Mouse (Mus musculus) G1E (cell line): ENCODE measurements around the gene Cdkal1.

Source experiments
- CTCF ChIP-seq: IDR thresholded peaks from 2 replicates; pipeline ENCODE4 v1.5.1; 2012; ENCODE audit warnings: low read depth, low read length, inconsistent platforms, mixed read lengths
- GATA1 ChIP-seq: IDR thresholded peaks from 2 replicates; pipeline ENCODE4 v1.6.1; 2012; ENCODE audit warnings: borderline replicate concordance, low read length, inconsistent platforms, mixed read lengths
- GATA2 ChIP-seq: IDR thresholded peaks from 2 replicates; pipeline ENCODE4 v1.6.1; 2012; ENCODE audit warnings: low read depth, low read length, inconsistent platforms, borderline replicate concordance
- POLR2AphosphoS5 ChIP-seq: IDR thresholded peaks from 2 replicates; pipeline ENCODE4 v1.6.1; 2012; ENCODE audit warnings: low read depth, low read length, inconsistent platforms; ENCODE audit not compliant: insufficient replicate concordance
- TAL1 ChIP-seq: conservative IDR thresholded peaks from 2 replicates; pipeline ENCODE4 v1.6.1; 2012; ENCODE audit warnings: low read depth, low read length, inconsistent platforms, mixed read lengths

DNA sequence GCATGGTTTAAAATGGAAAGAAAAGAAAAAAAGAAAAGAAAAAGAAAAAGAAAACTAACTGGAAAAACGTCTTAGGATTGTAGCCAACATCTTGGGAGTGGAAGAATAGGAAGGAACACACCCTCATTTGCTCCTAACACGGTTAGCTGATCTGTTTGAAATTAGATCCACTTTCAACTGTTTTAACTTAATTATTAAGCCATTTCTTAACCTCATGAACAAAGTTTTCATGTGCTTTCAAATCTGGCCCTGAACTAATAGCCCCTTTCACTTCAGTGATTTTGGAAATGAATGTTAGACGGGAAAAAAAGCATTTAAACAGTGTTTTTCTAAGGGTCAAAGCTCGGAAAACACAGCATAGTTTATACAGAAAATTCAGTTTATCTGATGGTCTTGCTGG is 505.5 kb downstream of the Cdkal1 start:
- TF ChIP-seq CTCF (no peak), TAL1 (no peak), GATA1 (no peak), GATA2 (no peak), POLR2AphosphoS5 (no peak)
